Mouse (Mus musculus) monocyte, adult 5-6 weeks (primary cell): ENCODE measurements at regions not wholly inside any gene's neighbourhood (a gene's known extent, or its start where the extent isn't known, plus 50 kb on each side); places are given as distances from the start of the nearest gene placed in this dataset.

Source experiments
- ATAC-seq: fragments of 153-309, 156-312 bp; replicated peaks from 2 replicates; pipeline ENCODE4 v1.8.0; 2017; ENCODE audit warnings: mild to moderate bottlenecking; ENCODE audit not compliant: low TSS enrichment, insufficient number of reproducible peaks, severe bottlenecking, poor library complexity, low FRiP score

DNA sequence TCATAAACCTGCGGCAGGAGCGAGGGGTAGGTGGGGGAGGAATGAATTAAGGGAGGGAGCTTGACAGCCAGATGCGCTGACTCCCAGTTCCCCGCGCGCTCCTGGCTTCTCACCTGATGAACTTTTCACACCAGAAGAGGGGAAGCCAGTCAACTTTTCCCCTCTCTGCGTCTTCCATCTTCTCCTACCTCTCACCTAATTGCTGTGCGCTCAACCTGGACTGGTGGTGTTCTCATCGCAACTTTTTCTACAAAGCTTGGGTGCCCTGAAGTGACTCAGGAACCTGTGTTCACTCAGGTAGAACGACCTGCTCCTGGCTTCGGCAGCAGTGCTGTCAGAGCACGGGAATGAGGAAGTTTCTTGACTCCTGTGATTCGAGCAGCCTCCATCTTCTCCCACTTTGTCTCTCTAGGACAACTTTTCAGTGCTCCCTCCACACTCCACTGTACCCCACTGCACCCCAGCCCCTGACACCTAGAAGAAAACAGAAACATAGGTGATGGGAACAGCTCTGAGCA, 203.4 kb upstream of the Ntm start:
- no peak for ATAC-seq

DNA sequence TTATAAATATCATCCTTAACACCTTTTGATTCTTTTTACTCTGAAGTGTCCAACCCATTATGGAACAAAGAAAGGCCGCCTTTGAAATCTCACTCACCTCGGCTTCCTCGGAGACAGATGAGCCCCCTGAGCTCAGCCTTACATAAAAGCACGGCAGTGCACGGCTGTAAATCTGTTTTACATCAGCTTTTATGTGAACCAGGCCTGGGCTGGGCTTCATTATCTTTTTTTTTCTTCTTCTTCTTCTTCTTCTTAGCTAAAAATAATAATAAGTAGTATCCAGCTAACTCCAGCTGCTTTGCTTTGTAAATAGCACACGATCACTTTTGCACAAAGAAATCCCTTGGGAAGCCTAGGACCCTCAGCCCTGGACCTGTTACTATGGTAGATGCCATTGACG, 204.3 kb upstream of the Ntm start:
- ATAC-seq = no peak

DNA sequence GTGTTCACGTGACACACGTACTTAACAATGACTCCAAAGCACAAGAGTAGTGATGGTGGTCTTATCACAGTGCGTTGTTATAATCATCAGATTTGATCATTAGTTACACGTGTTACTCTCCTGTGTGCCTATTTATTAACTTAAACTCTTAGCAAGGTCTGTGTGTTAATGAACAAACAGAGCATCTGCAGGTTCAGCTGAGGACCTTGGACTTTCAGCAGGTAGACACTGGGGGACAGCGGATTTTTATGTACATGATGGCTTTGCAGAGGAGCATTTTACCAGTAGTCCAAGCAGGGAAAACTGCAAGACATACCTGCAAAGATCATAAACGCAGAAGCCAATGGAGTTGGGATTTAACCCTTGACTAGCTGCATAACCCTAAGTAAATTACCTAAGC, 211.7 kb upstream of the Ntm start:
- ATAC-seq = no peak

DNA sequence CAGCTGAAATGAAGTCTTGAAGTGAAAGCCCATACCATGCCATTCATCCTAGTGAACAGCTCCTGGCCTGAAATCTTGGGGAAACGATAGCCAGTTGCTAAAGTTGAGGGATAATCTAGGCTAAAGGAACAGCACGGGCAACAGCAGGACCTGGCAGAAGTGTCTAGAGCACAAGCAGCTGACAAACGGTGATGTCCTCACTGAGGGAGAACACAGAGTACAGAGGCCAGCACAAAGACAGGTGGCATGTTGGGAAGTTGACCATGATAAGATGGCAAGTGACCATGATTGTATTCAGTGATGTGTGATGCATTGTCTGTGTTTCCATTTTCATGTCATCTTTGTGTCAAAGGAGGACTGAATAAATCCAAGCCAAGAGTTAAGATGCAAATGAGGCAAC, 212.4 kb upstream of the Ntm start:
- ATAC-seq = no peak

DNA sequence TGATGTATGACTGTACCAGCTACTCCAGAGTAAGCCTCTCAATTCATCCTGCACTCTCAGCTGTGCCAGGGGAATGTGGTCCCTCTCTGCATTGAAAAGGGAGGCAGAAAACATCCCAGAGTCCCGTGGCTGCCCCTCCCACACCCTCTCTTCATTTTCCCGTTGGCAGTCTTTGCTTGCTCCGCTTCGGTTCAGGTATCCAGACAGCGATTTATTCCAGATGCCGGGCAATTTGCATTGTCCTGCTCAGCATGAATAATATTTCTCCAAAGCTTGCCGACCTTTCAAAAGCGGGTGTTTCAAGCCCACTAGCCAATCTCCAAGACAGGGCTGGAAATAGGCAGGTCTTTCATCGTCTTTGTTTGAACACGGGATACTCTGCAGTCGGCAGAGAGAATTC, 220.5 kb upstream of the Ntm start:
- no peak for ATAC-seq

DNA sequence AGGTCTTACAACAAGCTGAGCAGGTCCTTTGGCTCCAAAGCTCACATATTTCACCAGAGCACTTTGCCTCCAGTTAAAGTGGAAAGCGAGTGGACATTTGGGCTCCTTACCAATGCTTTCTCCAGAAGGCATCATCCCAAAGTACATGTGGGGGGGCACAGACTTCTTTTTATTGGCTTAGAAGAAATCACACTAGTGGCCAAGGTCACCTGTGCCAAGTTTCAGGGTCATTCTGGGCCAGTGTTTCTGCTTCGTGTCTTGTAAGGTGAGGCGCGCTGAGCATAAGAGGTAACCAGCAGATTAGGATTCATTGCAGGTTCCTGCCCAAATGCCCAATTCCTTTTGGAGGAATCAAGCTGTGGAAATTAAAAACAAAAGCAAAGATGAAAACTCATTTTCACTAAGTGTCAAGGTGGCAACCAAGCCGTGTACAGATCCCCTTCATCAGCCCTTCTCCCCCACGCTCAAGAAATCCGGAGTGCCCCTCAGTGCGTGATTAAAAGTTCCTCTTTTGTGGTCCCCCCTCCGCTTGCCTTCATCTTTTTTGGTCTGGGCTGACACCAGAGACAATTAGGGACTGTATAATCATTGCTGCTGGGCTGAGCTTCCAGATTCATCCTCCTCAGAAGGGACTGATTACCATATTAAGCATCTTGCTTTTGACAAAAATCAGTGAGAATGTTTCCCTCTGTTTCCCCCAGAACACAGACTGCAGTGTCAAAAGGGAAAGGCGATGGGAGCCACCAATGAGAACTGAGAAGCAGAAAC, 222.2 kb upstream of the Ntm start:
- no peak for ATAC-seq

DNA sequence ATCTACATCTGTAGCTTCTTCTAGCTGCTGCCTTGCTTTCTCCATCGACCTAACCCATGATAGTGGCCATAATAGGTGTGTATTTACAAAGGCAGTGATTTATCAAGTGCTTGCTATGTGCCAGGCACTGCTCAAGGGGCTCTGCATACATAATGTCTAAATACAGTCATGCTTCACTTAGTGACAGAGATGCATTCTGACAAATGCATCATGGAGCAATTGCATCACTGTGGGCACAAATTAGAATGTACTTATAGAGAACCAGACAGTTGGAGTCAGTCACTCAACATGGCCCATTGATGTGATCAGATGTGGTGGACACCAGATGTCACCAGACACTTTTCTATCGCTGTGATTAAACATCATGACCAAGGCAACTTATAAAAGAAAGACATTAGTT, 223.3 kb upstream of the Ntm start:
- ATAC-seq = no peak

DNA sequence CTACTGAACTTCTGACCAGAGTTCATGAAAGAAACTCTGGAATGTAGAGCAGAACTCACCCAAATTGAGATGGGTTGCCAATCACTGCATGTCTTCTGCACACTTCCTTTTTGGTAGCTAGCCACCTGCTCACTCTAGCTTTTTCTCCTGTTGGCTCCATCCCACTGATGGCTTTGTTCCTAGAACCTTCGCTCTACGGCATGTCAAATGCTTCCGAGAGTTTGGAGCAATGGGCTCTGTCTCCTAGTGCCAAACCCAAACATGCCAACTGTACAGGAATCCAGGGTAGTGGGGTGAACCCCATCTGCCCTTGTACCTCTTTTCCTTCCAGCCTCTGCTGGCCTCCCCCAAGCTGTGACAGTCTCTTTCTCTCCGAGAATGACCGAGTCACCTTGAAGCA, 227.1 kb upstream of the Ntm start:
- no peak for ATAC-seq

DNA sequence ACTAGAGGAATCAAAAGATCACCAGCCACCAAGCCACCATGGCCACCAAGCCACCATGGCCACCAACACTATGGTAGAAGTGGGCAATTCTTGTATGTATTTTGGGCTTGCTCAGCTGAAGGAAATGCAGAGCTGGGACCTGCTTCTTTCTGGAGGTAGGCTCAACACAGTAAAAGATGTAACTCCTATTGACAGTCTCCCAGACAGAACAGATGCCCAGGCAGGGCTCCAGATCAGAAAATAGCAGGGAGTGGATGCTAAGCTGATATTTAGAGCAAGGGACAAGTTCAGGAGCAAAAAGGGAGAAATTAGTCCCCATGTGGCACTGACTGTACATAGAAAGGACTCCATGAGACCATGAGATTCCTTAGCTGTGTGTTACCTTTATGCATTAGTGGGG, 228.2 kb upstream of the Ntm start:
- ATAC-seq = no peak

DNA sequence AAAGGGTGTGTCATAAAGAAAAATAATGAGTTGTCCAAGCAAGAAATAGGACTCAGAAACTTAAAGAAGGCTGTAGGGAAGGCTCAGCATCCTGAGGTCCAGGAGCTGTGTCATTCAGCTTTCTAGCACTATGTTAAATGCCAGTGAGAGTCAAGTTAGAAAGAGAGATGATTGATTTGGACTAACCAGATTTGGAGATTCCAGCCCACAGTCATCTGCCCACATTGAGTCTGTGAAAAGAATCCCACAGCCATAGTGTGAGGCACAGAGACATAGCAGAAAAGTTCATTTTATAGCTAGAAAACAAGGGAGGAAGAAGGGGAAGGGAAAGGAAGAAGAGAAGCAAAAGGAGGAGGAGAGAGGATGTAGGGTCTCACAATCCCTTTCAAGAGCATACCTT, 229.0 kb upstream of the Ntm start:
- ATAC-seq = no peak

DNA sequence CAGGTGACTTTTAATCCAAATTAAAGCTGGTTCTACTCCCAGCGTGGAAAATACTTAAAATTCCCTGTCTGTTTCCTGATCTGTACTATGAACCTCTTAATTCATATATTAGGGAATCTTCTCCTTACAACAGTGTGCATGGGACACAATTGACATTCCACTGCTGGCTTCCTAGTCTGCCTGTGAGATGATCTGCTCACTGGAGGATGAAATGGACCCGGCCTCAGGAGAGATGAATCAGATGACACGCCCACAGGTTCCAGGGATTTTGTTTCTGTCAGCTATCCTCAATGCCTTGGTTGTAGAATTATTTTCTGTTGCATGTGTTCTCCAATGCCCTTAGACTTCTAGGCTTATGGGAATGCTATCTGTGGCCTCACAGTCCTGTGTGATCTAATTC, 231.9 kb upstream of the Ntm start:
- ATAC-seq = no peak

DNA sequence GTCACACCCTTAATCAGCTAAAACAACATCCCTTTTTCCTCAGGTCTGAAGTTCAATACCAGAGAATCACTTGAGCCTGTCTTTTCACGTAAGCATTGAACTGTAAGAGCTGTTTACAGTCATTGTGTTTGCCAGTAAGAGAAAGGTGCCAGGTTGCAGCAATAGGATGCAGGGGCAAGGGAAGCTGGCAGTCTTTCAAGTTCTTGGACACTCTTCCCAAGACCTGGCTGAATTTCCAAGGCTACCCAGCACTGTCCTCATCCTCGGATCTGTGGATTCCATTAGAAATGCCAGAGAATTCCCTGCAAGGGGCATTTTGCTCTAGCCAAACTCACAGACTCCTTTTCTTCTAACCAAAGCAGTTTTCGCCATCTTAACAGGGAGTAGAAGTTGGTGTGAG, 224.5 kb upstream of the Snx19 start:
- ATAC-seq = no peak

DNA sequence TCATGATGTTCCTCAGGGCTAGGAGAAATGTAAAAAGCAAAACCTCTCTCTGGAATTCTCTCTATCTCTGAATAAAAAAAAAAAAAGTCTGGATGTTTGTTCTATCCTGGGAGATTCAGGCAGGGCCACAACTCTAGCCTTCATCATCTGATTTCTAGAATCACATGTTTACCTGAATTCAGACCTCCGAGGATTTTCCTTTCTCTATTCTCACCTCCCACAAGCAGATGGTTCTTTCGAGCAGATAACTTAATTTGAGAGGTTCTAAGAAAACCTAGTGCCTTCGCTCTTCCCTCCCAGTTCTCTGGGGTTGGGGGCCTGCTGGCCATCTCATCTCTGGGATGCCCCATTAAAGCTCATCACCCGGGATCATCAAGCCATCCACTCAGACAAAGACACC, 219.3 kb upstream of the Snx19 start:
- ATAC-seq = no peak

DNA sequence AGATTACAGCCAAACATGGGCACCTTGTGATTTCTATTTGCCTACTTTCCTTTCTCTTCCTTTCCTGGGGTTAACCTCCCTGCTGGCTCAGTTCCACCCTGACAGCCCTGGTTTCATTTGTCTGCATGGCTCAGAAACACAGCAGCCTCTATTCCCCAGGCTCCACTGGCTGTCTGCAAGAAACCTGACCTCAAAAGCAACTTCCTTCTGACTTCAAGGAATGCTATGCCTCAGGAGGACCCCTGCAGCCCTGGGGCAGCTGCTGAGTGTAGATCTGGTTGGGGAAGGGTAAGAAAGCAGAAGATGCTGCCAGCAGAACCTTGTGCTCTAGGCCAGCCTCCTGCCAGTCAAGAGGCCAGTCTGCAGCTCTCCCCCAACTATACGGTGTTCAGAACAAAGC, 217.1 kb upstream of the Snx19 start:
- ATAC-seq = no peak

DNA sequence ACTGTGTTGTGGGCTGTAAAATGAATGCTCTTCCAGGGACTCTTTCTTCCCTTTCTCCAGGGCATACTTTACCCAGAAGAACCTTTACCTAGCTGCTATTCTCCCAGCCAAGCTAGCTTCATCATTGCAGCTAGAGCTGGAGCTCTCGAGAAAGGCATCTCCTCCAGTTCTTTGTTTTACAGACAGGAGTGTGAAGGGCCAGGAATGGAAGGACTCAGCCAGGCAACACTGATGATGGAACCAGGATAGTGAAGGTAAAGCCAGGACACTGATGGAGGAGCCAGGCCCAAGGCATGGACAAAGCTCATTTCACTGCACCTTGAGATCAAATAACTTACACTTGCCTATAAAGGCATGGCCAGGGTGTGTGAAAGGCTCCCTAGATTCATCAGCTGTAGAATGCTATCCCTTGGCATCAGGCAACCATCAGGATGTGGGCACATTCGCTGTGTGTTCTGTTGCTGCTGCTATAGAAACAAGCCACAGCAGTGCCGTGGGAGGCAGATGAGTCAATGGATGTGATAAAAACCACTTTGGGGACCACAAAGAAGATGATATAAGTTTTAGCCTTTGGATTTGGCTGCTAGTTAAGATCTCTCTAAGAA, 214.3 kb upstream of the Snx19 start:
- no peak for ATAC-seq

DNA sequence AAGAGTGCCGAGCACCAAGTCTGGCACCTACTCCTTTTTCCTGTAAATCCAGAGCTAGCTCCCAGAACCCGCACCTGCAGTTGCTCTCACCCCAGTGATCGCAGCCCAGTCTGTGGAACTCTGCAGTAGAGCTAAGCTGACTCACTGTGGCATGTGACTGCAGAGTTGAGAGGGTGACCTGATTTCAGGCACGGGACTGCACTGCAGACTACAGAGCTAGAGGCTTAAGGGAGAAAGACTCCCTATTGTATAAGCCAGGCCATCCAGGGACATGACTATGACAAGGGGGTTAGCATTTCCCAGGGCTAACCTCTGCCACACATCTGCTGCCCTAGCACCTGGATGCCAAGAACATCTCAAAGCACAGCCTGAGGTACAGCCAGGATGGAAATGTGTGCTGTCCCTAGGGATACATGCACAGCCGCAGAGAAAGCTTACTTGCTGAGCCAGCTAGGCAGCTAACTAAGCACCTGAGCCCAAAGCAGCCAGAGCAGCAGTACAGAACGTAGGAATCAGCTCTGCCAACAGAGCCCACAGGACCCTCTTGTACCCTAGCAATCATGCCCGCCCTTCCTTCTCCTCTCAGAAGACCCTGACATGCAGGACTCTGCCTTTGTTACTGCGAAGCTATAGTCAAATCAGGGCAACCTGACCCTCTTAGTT, 192.3 kb upstream of the Snx19 start:
- no peak for ATAC-seq

DNA sequence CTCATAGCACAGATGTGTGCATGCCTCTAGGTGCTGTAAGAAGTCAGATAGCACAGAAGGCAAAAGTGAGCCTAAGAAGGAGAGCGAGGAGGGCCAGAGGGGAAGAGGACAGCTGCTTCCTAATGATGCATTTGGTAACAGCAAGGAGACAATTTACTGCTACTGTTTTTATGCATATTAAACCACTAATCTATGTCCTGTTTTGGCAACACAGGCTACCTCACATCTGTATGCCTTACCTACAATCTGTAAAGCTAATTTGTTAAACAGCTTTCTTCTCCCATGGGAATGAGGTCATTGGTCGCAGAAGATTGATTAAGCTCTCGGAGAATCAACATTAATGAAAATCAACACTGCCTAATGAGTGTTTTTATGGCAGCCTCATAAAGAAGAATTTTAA, 191.1 kb upstream of the Snx19 start:
- ATAC-seq = no peak

DNA sequence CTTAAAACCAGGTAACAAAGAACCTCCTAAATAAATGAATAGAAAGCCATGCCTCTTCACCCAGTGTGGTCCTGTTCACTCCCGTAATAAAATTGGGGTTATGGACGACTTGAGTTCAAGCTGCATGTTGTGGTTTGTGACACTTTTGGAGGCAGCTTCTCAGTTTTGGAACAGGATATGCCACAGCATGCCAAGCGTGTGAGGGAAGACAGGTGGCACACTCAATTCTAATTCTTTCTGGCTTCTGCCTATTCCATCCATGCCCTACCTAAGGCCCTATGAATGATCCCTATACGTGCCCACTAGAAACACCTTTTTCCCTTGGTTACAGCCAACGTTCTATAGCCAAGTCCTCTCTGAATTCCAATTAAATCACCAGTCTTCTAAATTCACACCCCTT, 184.8 kb upstream of the Snx19 start:
- no peak for ATAC-seq

DNA sequence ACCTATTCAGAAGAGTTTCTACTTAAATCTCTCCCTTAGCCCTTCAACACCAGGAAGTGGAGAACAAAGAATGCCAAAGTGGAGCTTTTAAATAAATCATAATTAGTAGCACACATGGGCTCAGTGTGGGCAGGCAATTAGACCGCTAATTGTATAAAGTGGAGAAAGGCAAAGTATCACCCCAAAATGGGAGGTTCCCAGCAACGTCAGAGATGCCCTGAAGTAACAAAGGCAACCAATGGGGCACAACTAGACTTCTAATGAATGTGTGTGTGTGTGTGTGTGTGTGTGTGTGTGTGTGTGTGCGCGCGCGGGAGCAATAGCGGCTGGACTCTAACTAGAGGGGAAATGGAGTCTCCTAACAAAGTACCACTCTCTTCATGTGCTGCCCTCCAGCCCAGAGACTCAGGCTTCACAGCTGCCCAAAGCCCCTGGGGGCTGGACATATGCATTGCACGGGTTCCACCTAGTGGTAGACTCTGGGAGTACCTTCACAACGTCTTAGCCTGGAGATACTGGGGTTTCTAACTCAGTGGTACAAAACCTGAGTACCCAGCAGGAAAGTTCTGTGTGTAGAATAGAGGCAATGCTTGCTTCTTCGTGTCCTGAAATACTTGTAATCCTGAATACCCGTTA, 162.3 kb upstream of the Snx19 start:
- no peak for ATAC-seq

DNA sequence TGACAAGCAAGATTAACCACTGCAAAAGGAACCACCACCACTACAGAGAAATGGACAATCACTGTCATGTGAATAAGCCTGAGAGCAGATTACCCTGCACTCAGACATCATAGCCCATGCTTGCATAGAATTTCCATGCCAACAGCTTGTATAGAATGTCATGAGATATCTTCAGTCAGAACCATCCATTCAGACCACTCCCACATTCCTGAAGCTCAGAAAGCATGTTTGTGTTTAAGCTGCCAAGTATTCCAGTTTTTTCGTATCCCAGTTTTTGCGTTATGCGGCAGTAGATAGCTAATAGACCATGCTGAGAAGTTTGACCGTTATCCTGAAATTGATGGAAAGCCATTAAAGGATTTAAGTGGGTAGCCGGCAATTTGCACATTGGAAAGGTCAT, 155.8 kb upstream of the Snx19 start:
- ATAC-seq = no peak
